Mouse (Mus musculus): ENCODE data around the gene Bri3.
A peak's percentile ranks its signal among the peaks of the same experiment; 100 is the strongest.
"Not testable (repeated sequence)": the region's sequence is repeated elsewhere in the genome, so short reads cannot be mapped to it uniquely, and the experiment has no call there.

The Bri3 gene

DNA sequence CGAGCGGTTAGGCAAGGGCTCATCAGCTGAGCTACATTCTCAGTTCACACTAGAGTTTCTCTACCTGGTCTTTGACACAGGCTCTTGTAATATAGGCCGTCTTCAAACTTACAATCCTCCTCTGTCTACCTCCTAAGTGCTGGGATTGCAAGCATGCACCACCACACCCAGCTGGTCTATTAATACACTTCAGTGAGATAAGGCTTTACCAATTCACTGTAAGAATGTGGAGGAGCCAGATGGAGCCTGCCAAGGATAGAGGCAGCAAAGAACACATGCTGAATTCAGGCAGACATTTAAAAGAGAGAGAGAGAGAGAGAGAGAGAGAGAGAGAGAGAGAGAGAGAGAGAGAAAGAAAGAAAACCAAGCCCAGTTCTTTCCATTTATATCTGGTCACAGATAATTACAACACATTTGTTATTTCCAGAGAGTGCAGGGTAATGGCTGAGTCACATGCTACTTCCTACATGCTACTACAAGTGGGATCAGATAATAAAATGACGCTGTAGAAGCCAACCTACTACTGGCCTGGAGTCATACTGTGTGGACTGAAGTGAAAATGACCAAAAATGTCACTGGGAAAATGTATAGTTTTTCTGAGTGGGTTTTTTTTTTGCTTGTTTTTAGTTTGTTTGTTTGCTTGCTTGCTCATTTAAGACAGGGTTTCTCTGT lies 45.7 kb downstream of the Bri3 start:
- no peak for DNase-seq (ENCODE audit: low read depth, low spot score)

DNA sequence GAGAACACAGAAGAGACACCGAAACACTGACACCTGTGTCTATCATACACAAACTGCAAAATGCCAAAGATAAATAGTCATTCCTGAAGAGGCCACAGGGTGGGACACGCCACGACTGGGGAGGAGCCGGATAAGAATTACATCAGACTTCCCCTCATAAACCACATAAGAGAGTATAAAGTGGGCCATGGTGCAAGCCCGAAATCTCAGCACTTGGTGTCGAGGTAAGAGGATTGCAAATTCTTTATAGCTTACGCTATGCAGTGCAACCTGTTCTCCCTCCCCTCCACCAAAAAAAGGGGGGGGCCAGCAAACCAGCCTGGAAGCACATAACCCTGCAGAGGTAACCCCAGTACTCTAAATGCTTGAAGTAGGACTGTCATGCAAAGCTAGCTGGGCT lies 50.7 kb downstream of the Bri3 start:
- no peak for DNase-seq (ENCODE audit: low read depth, low spot score)

DNA sequence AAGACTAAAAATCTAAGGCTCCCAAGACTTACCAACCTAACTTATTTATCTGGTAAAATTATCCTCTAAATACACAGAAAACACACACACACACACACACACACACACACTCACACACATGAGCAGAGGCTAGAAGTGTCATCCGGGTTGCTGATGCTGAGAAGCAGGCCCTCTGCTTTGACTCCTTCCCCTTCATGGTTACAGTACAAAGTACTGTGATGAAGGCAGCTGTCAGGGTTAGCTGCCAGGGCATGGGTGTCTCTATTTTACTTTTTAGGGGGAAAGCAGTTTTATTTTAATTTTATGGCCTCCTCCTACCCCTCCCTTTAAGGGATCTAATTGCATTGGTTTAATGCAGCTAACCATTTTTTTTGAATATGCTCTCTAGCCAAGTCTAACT lies 51.1 kb downstream of the Bri3 start:
- no peak for DNase-seq (ENCODE audit: low read depth, low spot score)

DNA sequence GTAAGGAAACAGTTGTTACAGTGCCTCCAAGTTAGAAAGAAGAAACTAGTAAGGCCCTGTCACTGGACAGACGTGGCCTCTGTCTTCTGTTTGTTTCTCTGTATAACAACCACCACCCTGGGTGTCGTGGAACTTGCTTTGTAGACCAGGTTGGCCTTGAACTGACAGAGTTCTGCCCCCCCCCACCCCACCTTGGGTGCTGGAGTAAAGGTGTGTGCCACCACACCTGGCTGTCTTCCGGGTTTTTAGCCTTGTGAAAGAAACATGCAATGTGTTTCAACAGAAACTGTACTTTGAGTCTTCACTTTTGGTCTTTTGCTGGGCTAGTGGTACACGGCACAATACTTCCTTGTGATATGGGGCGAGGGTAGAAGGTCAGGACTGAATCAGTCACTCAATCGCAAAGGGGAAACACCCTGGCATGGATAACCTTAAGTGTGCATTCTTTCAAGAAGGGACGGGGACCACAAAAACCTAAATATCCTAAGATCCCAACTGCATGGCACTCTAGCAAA lies 51.9 kb downstream of the Bri3 start:
- DNase-seq (ENCODE audit: low read depth, low spot score), result no peak

DNA sequence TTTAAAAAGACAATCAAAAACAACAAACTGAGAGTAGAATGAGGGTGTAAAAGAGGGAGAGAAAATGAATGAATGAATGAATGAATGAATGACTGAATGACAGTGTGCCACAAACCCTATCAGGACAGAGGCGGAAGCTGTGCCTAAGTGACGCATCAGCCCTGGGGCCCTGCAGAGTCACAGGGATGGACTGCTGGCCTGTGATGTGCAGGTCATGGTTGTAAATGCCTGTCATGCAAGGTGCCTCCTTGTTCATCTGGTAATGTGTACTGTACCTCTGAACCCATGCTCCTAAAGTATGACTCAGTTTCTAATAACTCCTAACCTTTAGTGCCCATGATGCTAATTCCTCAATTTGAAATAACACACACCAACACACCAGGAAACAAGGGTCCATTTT lies 58.8 kb downstream of the Bri3 start:
- no peak for DNase-seq (ENCODE audit: low read depth, low spot score)

DNA sequence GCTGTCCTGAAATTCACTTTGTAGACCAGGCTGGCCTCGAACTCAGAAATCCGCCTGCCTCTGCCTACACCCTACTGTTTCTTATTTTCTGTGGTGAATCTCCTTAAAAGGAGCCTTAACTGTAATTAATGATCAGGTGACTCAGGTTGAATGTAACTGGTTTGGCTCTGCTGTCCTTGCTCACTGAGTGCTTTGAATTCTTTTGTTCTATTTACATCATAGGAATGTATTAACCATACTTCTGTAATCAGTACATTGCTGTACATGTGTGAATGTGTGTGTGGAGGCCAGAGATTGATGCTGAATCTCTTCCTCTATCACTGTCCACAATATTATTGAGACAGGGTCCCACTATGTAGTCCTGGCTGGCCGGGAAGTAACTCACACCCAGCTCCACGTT lies 64.7 kb downstream of the Bri3 start:
- DNase-seq (ENCODE audit: low read depth, low spot score), result no peak

DNA sequence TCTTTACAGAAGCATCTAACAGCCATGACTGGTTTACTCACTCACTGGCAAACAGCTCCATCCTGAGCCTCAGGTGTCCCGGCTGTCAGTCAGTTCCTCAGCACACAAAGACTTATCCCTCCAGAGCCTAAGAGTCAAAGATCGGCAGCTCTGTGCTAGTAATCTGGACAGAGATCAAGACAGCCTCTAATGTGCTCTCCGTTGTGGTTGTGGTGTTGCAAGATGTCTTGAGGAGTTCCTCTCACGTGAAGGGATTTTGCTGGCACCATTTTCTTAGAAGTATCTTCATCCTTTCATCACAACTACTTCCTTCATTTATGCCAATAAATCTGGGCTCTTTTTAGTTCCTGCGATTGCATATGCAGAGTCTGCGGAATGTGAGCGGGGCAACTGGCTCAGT lies 67.9 kb downstream of the Bri3 start:
- DNase-seq (ENCODE audit: low read depth, low spot score), result no peak

DNA sequence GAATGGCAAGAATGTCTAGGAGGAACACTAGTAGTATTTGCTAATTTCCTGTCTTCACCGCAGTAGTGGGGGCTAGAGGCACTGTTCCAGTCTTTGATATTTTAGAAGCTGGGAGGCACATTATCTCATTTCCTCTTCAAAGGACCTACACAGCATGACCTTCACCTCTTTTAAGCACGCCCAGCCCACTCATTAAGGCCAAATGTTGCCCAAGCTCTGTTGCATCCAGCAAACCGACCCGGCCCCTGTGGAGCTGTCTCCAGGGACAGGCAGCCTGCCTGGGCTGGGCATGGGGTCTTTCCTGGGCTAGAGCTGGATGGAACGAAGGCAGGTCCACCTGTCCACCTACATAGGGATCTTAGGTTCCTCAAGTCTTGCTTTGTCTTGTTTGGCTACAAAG lies 69.1 kb downstream of the Bri3 start:
- DNase-seq (ENCODE audit: low read depth, low spot score), result peak; percentile 5

DNA sequence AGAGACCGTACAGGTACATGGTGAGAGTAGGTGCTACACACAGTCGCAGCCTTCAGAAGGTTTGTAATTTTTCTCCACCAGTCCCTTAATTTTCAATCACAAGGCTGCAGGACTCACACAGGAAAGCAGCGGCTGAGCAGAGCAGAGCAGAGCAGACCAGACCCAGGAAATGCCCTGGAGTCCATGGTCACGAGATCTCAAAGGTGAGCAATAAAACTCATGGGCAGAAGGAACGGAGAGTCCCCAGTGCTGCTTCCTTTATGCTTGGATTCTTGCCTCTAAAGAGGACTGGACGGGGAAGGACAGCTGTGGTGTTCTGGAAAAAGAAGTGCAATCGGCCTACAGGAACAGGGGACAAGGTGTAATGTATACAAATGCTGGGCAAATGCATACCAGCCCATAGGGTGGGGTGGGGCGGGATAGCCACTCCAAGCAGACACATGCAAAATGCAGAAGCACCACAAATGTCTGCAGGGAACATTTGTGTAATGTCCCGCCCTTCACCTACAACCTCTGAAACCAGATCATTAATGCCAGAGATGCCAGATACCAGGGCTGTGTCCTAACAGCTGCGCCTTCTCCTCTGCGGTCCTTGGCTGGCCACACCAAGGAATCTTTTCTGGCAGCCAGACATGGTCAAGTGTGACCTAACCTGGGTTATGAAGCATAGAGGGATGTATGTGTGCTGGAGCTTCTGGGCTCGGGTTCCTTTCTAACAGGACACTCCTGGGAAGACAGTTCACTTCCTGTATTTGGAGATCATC lies 70.7 kb downstream of the Bri3 start:
- DNase-seq (ENCODE audit: low read depth, low spot score), result no peak

DNA sequence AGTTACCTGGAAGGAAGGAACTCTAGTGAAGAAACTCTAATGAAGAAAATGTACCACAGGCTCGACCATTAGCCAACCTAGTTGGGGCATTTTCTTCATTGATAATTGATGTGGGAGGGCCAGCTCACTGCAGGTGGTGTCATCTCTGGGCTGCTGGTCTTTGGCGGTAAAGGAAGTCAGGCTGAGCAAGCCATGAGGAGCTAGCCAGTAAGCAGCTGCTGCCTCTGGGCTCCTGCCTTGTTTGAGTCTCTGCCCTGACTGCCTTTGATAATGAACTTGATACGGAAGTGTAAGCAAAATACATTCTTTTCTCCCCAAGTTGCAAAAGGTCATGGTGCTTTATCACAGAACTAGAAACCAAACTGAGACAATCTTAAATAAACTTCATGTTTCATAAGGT lies 72.2 kb downstream of the Bri3 start:
- DNase-seq (ENCODE audit: low read depth, low spot score), result no peak

DNA sequence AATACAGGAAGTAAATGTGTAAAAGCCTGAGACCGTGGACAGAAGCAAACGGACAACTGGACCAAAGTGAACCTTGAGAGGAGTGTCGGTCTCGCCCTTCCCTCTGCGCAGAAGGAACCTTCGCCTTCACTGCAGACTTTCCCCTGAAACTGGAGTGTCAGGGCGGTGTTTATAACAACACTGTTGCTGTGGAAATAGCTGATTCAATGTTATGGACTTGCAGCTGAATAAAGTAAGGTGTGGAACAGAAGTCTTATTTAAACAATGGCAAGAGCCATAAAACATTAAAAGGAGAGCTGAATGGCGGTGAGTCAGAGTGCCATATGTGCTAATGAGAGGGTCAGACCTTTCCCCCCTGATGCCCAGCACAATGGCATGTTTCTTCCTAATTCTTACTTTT lies 73.2 kb downstream of the Bri3 start:
- DNase-seq (ENCODE audit: low read depth, low spot score), result no peak

DNA sequence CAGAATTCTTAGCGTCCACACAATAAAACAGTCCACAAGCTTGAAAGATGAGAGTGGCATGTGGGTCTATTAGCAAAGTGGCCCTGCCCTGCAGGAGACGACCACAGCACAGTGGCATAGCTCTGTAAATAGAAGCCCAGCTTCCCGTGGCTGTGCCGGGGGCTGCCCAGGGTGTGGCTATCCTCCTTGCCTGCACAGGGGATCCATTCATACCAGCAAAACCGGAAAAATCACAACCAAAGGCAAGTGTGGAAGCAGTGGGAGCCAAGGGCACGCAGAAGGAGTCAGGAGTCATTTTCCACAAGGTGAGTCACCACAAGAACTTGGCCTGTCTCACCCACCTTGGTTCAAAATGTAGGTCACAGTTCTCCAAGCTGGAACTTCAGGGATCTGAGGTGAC lies 74.0 kb downstream of the Bri3 start:
- no peak for DNase-seq (ENCODE audit: low read depth, low spot score)

DNA sequence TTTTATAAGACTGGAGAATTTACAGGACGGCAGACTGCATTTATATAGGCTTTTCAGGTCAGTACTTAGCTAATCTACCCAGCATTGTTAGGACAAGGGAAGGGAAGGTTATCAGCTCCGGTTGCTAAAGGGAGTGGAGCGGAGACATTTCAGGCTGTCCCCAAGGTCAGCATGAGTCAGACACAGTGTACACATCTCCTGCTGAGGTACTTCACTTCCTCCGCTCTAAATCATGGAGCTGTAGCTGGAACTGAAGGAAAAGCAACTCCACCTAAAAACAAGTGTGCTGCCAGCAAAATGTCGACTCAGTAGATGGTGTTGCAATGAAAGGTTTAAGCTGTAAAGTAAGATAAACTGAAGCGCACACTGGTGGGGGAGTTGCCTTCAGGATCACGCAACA lies 77.4 kb downstream of the Bri3 start:
- no peak for DNase-seq (ENCODE audit: low read depth, low spot score)

DNA sequence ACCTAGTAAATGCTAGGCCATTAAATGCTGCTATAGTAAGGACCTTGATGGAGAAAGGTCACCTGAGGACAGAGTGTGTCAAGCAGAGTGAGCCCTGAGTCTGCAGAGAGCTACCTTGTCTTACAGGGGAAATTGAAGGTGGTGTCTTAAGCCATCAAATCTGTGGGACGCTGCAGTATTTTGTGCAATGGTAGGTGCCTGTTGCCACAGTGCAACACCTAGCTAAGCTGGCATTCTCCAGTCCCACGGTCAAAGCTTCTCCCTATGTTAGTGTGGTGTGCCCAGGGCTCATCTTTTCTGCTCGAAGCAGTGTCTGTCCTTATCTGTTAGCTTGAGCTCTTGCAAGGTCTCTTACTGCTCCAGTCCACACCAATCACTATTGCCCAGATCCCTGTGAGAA lies 78.5 kb downstream of the Bri3 start:
- DNase-seq (ENCODE audit: low read depth, low spot score), result no peak

DNA sequence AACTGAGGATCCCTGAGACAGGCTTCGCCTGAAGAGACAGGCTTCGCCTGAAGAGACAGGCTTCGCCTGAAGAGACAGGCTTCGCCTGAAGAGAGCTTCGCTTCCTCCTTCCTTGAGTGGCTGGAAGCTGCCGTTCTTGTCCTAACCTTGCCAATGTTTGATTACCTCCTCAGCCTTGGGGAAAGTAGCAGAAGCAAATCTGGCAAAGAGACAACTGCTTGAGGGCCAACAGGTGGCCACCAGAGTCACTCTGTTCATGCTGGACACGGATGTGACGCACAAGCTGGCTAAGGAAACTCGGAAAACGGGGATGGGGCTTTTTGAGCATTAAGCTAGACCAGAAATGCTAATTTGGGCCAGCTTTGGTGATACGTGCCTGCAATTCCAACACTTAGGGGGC lies 89.8 kb downstream of the Bri3 start:
- no peak for DNase-seq (ENCODE audit: low read depth, low spot score)

DNA sequence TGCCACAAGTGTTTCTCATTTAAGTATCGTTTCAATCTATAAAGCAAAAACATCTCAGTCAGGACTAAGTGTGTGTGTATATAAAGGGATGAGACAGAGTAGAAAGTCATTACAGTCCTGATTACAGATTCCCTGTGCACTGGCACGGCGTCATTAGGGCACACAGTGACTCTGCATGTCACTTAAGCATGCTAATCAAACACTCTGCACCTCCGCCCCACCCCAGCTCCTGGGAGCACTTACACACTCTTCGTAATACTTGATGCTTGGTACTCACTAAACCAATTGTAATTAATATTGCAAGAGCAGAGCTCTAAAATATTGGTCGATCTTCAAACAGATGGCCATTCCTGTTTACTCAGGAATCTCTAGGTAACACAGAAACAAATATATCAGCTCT lies 91.1 kb downstream of the Bri3 start:
- not testable (repeated sequence) for DNase-seq (ENCODE audit: low read depth, low spot score)

DNA sequence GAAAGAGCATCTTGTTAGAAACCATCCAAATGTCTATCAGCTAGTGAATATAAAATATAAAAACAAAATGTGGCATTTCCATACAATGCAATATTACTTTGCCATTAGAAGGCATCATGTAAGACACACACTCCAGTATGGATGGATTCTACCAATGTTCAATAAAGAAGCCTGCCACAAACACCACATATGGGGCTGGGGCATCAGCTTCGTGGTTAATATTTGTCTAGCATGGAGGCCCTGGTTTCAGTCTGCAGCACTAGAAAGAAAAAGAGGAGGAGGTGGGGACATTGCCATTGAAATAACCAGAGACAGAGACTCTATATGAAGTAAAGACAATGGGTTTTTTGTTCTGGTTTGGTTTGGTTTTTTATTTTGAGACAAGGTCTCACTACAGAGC lies 94.5 kb downstream of the Bri3 start:
- DNase-seq (ENCODE audit: low read depth, low spot score), result no peak

DNA sequence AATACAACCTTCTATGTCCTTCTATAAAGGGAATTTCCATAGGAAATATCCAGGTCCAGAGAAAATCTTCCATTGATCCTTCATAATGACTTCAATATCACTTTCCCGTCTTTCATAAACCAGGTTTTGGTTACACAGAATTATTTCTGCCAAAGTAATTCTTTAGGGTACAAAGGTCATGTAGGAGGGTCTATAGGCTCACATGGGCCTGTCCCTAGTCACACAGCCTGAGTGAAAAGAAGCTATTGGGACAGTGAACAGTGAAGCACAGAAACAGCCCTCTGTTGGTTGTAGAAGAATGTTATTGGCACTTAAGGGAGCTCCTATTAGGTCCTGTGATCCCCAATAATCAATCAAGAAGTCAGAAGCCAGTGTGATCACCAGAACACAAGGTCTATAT lies 96.8 kb downstream of the Bri3 start:
- DNase-seq (ENCODE audit: low read depth, low spot score), result no peak

DNA sequence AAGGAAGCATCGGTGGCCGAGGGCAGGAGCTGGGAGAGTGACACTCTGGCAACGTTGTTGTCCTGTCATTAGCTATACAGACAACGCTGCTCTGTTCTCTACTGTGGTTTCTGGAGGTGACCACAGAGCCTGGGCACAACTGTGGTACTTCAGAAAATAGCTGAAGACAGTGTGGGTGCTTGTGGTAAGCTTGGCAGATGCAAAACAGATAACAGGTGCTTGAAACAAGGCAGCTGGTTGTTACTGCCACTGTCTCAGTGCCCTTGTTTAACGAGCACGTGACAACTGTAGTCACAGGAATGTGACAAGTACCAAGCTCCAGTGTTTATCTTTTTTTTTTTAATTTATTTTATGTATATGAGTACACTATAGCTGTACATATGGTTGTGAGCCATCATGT lies 100.4 kb downstream of the Bri3 start:
- DNase-seq (ENCODE audit: low read depth, low spot score), result peak; percentile 55

DNA sequence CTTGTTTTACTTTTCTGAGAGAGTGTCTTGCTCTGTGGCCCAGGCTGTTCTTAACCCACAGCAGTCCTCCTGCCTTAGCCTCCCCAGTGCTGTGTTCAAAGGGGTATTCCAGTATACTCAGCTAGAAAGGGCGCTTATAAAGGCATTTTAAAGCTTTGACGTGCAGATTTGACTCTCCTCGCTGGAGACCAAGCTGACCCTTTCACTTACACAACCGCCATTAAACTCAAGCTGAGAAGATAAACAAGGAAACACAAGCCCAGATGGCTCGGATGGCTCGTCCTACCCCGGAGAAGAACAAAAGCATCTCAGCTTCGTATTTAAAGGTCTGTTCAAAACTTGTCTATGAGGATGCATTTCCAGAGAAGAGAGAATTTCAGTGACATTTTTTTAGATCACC lies 106.9 kb downstream of the Bri3 start:
- no peak for DNase-seq (ENCODE audit: low read depth, low spot score)

DNA sequence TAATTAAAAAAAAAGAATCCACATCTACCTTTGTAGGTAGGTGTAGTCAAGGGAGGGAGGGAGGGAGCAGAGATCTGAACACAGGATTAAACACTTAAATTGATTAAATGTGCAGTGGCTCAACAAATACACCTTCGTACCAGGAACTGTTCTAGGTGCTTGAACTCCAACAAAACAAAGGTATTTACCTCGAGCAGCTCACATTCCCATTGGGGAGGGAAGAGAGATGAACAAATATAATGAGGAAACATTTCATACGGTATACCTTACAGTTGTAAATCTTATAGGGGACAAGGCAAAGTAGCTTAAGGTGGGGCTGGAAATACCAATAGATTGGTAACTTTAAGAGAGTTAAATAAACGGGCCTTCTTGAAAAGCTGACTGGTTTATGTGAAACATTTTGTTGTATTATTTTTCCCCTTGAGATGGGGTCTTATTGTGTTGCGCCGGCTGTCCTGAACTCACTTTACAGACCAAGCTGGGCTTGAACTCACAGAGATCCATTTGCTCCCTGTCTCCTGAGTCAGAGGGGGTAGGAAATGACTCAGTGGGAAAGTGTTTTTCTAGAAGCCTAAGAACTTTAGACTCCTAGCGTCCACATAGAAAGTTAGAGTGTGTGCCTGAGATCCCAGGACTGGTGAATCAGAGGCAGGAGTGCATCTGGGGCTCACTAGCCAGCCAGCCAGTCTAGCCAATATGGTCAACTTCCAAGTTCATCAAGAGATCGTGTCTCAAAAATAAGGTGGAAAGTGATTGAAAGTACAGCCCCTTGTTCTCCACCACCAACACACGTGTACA lies 108.2 kb downstream of the Bri3 start:
- no peak for DNase-seq (ENCODE audit: low read depth, low spot score)

DNA sequence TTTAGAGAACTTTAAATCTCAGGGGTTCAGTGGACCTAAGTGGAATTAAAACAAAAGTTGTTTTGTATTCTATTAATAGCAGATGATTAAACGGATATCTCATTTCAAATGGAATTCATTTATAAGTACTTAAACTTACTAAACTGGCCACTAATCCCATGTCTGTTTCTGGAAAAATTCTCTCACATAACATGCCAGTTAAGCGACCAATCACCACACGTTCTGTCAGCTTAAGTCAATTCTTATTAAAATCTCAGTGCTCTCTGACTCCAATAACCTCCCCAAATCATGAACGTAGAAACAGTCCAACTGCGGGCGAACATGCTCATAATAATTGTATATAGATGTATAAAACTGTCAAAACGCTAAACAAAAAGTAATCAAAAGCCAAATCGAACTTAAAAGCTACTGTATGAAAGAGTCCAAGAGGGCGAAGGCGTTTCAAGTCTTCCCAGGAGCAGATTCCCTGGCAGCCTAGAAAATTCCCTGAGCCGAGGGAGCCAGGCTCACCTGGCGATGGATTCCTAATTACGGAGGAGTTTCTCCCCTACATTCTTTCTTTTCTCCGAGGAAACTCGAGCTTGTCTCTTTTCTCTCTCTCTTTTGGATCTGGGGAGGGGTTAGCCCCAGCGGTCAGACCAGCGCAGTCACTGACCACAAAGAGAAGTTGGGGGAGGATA lies 112.7 kb downstream of the Bri3 start:
- DNase-seq (ENCODE audit: low read depth, low spot score), result no peak
